Mouse (Mus musculus): ENCODE data around the gene Cacng1. TPM values are rescaled to one million over a fixed set of nuclear protein-coding genes. Genes with fewer than 3 reads are reported as not detected.

Cacng1 gene
- polyA plus RNA-seq, 1 experiment from 2014 or later: 3.1 TPM

DNA sequence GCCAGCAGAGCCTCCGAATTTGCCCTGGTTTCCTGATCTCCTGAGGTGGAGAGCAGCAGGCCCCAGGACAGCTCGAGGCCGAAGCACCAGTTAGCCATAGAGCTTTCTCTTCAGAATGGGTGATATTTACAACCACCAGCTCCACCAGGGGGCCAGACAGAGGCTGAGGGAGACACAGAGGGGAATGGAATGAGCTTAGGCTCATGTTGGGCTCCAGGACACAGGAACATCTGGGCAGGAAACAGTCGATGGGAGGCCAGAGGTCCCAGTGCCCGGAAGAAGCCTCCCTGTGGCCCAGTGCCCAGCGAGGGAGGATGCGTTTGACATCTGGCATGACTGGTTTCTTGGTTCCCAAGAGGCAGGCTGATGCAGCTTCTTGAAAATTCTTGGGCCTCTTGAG lies 17.8 kb upstream of the Cacng1 start:
- peaks cover 19% of the 10 kb centered on the region for H3K36me3 ChIP-seq
- H3K9me3 ChIP-seq: no peaks in the 10 kb centered on the region
- no peak overlapping the region for H3K27ac ChIP-seq
- no peak overlapping the region for H3K9ac ChIP-seq (replicated peaks)
- no peak overlapping the region for H3K4me2 ChIP-seq
- H3K4me1 ChIP-seq (replicated peaks): no peaks in the 10 kb centered on the region
- ATAC-seq (ENCODE audit: insufficient number of reproducible peaks, insufficient read depth, low FRiP score, low TSS enrichment, low read depth): no peak
- no peaks in the 10 kb centered on the region for H3K27me3 ChIP-seq
- no peak overlapping the region for H3K4me3 ChIP-seq (replicated peaks)
- WGBS: 78% methylated on average over 7 of the region's 7 CpGs

DNA sequence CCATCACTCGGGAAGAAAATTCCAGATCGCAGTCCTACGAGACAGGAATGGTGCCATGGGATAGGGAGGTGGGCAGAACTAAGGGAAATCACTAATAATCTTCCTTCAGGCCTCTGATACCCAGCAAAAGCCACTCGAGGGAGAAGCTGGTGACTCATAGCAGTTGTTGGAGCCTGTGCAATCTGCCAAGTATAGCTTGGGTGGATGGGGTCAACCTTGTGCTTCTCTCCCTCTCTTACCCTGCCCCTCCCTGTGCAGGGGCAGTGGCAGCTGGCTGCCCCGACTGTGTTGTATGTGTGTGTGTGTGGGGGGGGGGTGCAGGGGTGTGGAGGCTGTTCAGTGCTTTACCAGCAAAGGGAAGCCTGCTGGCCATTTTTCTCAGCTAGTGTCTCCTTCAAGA lies 15.2 kb upstream of the Cacng1 start:
- Histone ChIP-seq H3K9me3 (no peaks in the 10 kb centered on the region), H3K4me2 (no peak overlapping the region), H3K4me3 (replicated peaks) (no peak overlapping the region), H3K27me3 (no peaks in the 10 kb centered on the region), H3K27ac (no peak overlapping the region), H3K36me3 (peaks cover 17% of the 10 kb centered on the region), H3K4me1 (replicated peaks) (no peaks in the 10 kb centered on the region), H3K9ac (replicated peaks) (no peak overlapping the region)
- no peak for ATAC-seq (ENCODE audit: insufficient number of reproducible peaks, insufficient read depth, low FRiP score, low TSS enrichment, low read depth)
- WGBS: 77% methylated on average over 5 of the region's 5 CpGs

DNA sequence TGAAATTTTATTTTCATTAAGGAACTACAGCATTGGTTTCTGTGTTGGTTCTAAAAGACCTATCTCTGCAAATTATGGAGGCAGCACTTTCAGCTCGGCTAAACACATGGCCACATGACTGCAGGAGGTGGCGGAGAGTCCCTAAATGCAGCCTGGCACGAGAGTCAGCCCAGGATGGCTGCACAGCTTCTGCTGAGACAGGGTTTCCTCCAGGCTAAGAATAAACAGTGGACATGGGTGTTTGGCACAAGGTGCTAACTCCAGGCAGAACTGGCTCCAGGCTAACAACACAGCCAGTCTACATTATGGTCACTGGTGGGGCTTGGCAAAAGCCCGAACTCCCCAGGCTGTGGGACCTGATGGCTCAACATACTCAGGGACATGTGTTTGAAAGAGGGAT lies 14.6 kb upstream of the Cacng1 start:
- H3K9me3 ChIP-seq: no peaks in the 10 kb centered on the region
- H3K4me3 ChIP-seq (replicated peaks): no peak overlapping the region
- WGBS: 77% methylated on average over 4 of the region's 4 CpGs
- H3K4me2 ChIP-seq: no peak overlapping the region
- H3K9ac ChIP-seq (replicated peaks): no peak overlapping the region
- H3K4me1 ChIP-seq (replicated peaks): no peaks in the 10 kb centered on the region
- no peaks in the 10 kb centered on the region for H3K27me3 ChIP-seq
- H3K27ac ChIP-seq: no peak overlapping the region
- peaks cover 13% of the 10 kb centered on the region for H3K36me3 ChIP-seq
- no peak for ATAC-seq (ENCODE audit: insufficient number of reproducible peaks, insufficient read depth, low FRiP score, low TSS enrichment, low read depth)

DNA sequence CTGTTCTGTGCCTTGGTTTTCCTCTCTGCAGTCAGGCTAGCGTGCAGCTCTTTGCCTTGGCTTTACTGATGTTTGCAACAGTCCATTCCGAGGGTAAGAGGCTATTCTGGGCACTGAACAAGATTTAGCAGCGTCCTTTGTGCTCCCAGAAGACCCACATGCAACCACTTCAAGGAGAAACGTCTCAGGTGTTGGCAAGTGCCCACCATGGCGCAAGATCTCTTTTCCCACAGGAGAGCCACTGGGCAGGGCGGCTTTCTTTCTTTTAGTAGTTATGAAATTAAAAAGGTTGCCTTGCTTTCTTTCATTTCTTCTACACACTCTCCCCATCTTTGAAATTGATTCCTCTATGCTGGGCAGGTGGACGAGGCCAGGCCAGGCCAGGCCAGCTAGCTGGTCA lies 12.8 kb upstream of the Cacng1 start:
- Histone ChIP-seq H3K9me3 (no peaks in the 10 kb centered on the region), H3K27ac (no peak overlapping the region), H3K27me3 (no peaks in the 10 kb centered on the region), H3K9ac (replicated peaks) (no peak overlapping the region), H3K36me3 (peaks cover 4% of the 10 kb centered on the region; the same call in 1 of the 2 replicates), H3K4me3 (replicated peaks) (no peak overlapping the region), H3K4me2 (no peak overlapping the region), H3K4me1 (replicated peaks) (no peaks in the 10 kb centered on the region)
- WGBS: 84% methylated on average over 7 of the region's 7 CpGs
- no peak for ATAC-seq (ENCODE audit: insufficient number of reproducible peaks, insufficient read depth, low FRiP score, low TSS enrichment, low read depth)

DNA sequence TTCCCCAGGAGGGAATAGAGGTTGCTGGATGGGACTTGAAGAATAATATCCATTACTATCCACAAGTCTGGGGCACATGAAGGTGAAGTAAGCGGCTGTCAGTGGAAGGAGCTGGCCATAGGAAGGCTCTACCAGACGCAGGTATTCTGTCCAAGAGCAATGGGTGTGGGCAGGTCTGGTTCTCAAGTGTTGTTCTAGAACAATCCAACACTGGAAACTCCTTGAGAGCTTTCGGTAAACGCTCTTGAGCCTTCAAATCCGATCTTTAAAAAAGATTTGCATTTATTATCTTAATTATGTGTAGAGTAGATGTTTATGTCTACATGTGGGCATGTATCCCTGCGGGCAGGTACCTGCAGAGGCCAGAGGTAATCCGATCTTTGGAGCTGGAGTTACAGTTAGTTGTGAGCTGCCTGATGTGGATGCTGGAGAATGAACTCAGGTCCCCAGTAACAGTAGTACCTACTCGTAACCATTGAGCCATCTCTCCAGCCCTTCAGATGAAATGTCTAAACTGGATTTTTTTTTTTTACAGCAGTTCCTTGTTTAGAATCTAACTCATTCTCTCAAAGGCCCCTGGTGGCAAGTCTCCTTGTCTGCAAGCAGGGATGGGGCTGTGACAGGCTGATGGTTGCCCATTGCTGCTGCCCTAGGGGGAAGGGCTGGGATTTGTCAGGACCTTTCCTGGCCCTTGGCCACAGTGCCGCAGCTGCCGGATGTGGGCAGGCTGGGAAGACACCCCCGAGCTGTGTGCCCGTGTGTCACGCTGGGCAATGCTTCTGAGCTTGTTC lies 11.9 kb upstream of the Cacng1 start:
- WGBS: 77% methylated on average over 13 of the region's 13 CpGs
- no peaks in the 10 kb centered on the region for H3K4me1 ChIP-seq (replicated peaks)
- ATAC-seq (ENCODE audit: insufficient number of reproducible peaks, insufficient read depth, low FRiP score, low TSS enrichment, low read depth): no peak
- H3K27ac ChIP-seq: no peak overlapping the region
- no peaks in the 10 kb centered on the region for H3K27me3 ChIP-seq
- H3K4me2 ChIP-seq: no peak overlapping the region
- H3K4me3 ChIP-seq (replicated peaks): no peak overlapping the region
- no peak overlapping the region for H3K9ac ChIP-seq (replicated peaks)
- no peaks in the 10 kb centered on the region for H3K36me3 ChIP-seq
- H3K9me3 ChIP-seq: no peaks in the 10 kb centered on the region

DNA sequence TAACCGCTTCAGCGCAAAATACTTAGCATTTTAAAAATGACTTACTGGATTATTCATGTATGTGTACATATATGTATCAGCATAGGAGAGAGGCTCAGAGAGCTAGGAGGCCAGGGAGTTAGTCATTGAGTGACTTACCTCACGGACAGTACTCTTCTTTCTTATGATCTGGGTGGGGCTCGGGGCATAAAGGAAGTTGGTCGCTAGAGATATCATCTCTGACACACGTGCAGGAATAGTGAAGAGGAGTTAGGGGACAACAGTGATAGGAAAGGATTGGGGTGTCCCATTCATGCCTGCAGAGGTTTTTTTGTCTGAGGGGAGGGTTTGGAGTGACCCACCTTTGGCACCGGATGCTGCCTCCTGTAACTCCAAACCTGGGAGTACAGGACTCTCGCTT lies 8.3 kb upstream of the Cacng1 start:
- Histone ChIP-seq H3K4me2 (no peak overlapping the region), H3K36me3 (no peaks in the 10 kb centered on the region), H3K4me3 (replicated peaks) (no peak overlapping the region), H3K9me3 (no peaks in the 10 kb centered on the region), H3K27me3 (no peaks in the 10 kb centered on the region), H3K27ac (no peak overlapping the region), H3K4me1 (replicated peaks) (no peaks in the 10 kb centered on the region), H3K9ac (replicated peaks) (no peak overlapping the region)
- ATAC-seq (ENCODE audit: insufficient number of reproducible peaks, insufficient read depth, low FRiP score, low TSS enrichment, low read depth): no peak
- 89% methylated on average over 8 of the region's 8 CpGs for WGBS

DNA sequence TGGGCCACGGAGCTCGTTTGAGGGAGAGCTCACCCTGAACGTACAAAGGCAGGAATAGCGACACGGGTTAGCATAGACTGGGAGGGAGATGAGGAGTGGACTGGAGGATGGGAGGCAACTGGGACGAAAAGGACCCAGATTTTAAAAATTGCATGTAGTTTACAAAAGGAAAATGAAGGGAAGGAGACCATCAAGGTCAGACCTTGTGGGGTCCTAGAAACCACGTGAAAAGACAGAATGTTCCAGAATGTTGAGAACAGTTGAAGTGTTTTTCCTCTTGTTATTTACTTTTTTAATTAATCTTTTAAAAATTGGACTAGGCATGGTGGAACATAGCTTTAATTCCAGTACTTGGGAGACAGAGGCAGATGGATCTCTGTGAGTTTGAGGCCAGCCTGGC lies 4.7 kb upstream of the Cacng1 start:
- Histone ChIP-seq H3K4me1 (replicated peaks) (no peaks in the 10 kb centered on the region), H3K27ac (no peak overlapping the region), H3K9me3 (peaks cover 6% of the 10 kb centered on the region; the same call in 1 of the 2 replicates), H3K36me3 (no peaks in the 10 kb centered on the region), H3K4me2 (no peak overlapping the region), H3K9ac (replicated peaks) (no peak overlapping the region), H3K27me3 (no peaks in the 10 kb centered on the region), H3K4me3 (replicated peaks) (no peak overlapping the region)
- ATAC-seq (ENCODE audit: insufficient number of reproducible peaks, insufficient read depth, low FRiP score, low TSS enrichment, low read depth): no peak
- 85% methylated on average over 7 of the region's 7 CpGs for WGBS

DNA sequence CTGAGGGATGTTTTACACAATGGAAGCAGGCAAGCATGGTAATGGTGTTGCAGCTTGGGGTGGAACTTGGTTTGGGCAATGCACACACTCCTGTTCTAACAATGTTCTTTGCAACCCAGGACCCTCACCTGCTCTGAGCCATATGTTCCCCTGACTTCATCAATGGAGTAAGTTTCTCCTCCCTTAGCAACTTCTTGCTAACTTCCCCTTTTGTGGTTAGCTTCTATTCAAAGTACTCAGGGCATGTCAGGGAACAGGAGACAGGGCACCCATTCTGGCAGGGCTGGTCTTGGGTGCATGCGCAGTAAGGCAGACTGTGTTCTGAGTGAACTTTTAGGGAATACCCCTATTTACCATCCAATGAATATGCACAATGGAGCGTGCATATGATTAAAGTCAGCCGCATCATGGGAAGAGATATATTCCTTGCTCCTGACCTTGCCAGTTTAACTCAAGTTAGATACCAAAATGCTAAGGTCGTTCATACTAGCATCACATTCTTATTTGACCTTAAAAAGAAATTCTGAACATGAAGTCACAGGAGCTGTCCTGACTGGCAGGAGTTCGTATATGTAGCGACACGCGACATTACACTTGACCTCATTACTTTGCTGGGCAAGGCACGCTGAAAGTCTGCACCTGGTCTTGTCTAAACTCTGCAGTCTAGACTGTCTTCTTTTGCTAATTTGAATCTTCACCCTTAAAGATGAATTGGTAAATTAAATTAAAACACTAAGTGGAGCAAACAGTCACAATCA lies 4.1 kb upstream of the Cacng1 start:
- Histone ChIP-seq H3K27ac (no peak overlapping the region), H3K4me2 (no peak overlapping the region), H3K36me3 (no peaks in the 10 kb centered on the region), H3K4me1 (replicated peaks) (no peaks in the 10 kb centered on the region), H3K9ac (replicated peaks) (no peak overlapping the region), H3K9me3 (peaks cover 6% of the 10 kb centered on the region; the same call in 1 of the 2 replicates), H3K4me3 (replicated peaks) (no peak overlapping the region), H3K27me3 (no peaks in the 10 kb centered on the region)
- no peak for ATAC-seq (ENCODE audit: insufficient number of reproducible peaks, insufficient read depth, low FRiP score, low TSS enrichment, low read depth)
- 88% methylated on average over 9 of the region's 9 CpGs for WGBS

DNA sequence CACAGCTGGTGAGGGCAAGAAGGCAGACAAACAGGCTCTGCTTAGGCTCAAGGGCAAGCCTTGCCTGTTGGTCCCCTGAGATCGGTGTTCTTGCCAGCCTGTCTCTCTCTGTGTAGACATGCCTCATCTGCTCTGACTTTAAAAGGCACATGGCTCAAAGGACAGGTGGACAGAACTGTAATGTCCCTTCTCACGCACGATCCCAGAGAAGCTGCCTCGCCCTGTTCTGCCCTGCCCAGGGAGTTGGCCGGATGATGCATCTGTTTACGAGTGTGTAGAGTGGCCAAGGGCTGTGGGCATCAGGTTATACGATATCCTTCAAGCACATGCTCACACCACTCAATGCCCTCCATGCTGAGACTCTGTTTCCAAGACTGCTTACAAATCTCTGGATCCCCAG lies 2.0 kb downstream of the Cacng1 start:
- 81% methylated on average over 7 of the region's 7 CpGs for WGBS
- Histone ChIP-seq H3K9me3 (peaks cover 6% of the 10 kb centered on the region; the same call in 1 of the 2 replicates), H3K27me3 (no peaks in the 10 kb centered on the region), H3K4me2 (no peak overlapping the region), H3K27ac (no peak overlapping the region), H3K4me3 (replicated peaks) (no peak overlapping the region), H3K4me1 (replicated peaks) (peaks cover 10% of the 10 kb centered on the region), H3K9ac (replicated peaks) (no peak overlapping the region), H3K36me3 (no peaks in the 10 kb centered on the region)
- no peak for ATAC-seq (ENCODE audit: insufficient number of reproducible peaks, insufficient read depth, low FRiP score, low TSS enrichment, low read depth)

DNA sequence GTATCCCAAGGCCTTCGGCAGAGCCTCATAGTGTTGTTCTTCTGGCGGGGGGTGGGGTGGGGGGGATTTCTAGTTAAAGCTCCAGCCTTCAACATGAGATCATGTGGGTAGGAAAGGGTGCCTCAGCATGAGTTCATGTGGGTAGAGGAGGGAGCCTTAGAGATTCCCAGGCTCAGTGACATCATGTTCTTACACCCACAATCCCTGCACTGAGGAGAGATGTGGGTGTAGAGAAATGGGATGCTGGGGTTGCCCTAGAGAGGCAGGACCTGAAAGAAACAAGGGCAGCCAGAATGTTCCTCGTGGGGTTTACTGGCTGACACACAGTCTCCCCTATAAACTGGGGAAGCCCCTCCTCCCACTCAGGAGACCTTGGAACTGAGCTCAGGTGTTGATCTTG lies 5.9 kb downstream of the Cacng1 start:
- Histone ChIP-seq H3K4me2 (no peak overlapping the region), H3K27me3 (no peaks in the 10 kb centered on the region), H3K9me3 (no peaks in the 10 kb centered on the region), H3K36me3 (no peaks in the 10 kb centered on the region), H3K27ac (no peak overlapping the region), H3K4me3 (replicated peaks) (no peak overlapping the region), H3K9ac (replicated peaks) (no peak overlapping the region), H3K4me1 (replicated peaks) (peaks cover 13% of the 10 kb centered on the region)
- ATAC-seq (ENCODE audit: insufficient number of reproducible peaks, insufficient read depth, low FRiP score, low TSS enrichment, low read depth): no peak
- WGBS: 60% methylated on average over 3 of the region's 3 CpGs

DNA sequence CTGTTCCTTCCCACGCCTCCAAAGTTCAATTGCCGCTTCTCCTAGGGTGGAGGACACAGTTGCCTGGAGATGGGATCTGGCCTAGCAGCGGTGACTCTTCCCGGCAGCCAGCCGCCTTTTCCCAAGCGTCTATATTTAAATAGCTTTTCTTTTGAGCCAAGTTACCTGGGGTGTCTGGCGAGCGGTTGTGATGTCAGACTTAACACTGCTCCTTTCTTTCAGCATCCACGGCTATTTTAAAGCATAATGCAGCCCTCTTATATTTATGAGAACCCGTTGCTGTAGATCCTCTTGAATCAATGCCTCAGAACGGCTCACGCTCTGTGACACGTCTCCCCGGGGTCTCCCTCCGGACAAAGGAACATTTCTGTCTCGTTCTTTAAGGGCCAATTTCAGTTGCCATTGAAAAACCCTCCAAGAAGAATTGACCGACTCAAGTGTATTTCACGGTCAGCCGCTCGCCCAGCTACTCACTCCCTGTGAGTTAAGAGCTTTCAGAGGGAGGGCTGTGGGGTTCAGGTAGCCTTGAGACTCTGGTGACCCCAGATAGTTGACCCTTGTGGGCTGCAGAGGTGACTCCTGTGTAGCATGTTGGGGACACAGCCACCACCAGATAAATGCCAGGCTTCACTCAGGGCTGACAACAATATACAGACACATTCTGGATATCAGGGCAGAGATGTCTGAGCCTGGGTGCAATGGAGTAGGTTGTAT lies 8.3 kb downstream of the Cacng1 start:
- H3K27ac ChIP-seq: no peak overlapping the region
- no peaks in the 10 kb centered on the region for H3K36me3 ChIP-seq
- no peaks in the 10 kb centered on the region for H3K9me3 ChIP-seq
- H3K4me2 ChIP-seq: no peak overlapping the region
- H3K9ac ChIP-seq (replicated peaks): no peak overlapping the region
- H3K4me1 ChIP-seq (replicated peaks): peaks cover 19% of the 10 kb centered on the region
- no peaks in the 10 kb centered on the region; the same call in 1 of the 2 replicates for H3K27me3 ChIP-seq
- H3K4me3 ChIP-seq (replicated peaks): no peak overlapping the region
- WGBS: 74% methylated on average over 20 of the region's 20 CpGs
- no peak for ATAC-seq (ENCODE audit: insufficient number of reproducible peaks, insufficient read depth, low FRiP score, low TSS enrichment, low read depth)

Measured in limb, embryonic 12.5 days (tissue).